Mouse (Mus musculus): ENCODE data around the gene Abhd14a. TPM values are rescaled to one million over a fixed set of nuclear protein-coding genes. Genes with fewer than 3 reads are reported as not detected.
A peak's percentile ranks its signal among the peaks of the same experiment; 100 is the strongest.

Abhd14a gene
- polyA plus RNA-seq, 1 experiment from 2014 or later = 55.5 TPM

- Histone ChIP-seq H3K9ac (0 out of 2 replicates have a peak overlapping the region, but pooled peaks have one; percentile 18), H3K4me2 (peak overlapping the region; percentile 86), H3K4me1 (peaks cover 61% of the 10 kb centered on the region), H3K27me3 (no peaks in the 10 kb centered on the region), H3K9me3 (replicated peaks) (no peaks in the 10 kb centered on the region), H3K36me3 (peaks cover 11% of the 10 kb centered on the region), H3K27ac (peak overlapping the region; percentile 83), H3K4me3 (replicated peaks) (peak overlapping the region; percentile 76)
- 22% methylated on average over 16 of the region's 16 CpGs for WGBS
- ATAC-seq (replicated peaks; ENCODE audit: low FRiP score) = peak; percentile 41
These were observed 28.8 kb upstream of the Abhd14a start for GRCm38 (mm10) chr9:106476002-106476923.

- H3K27me3 ChIP-seq = no peaks in the 10 kb centered on the region
These were observed 28.2 kb upstream of the Abhd14a start, which contains the start of gene Rrp9 for GRCm38 (mm10) chr9:106475663-106476001. Rrp9 (plus strand) TSS chr9:106475963.

GRCm38 (mm10) chr9:106475046-106475445 is 27.6 kb upstream of the Abhd14a start:
- Histone ChIP-seq H3K4me3 (replicated peaks) (no peak overlapping the region), H3K4me1 (peaks cover 63% of the 10 kb centered on the region), H3K9me3 (replicated peaks) (no peaks in the 10 kb centered on the region), H3K4me2 (peak overlapping the region; percentile 39), H3K36me3 (no peaks in the 10 kb centered on the region), H3K27ac (no peak overlapping the region), H3K27me3 (no peaks in the 10 kb centered on the region), H3K9ac (no peak overlapping the region)
- ATAC-seq (replicated peaks; ENCODE audit: low FRiP score) = no peak
- 66% methylated on average over 7 of the region's 7 CpGs for WGBS

More at GRCm38 (mm10) chr9:106475663-106476001, 28.2 kb upstream of the Abhd14a start, which contains the start of gene Rrp9:
- H3K27ac ChIP-seq = peak within 1 kb of the TSS; percentile 83
- peaks cover 5% of the 10 kb centered on the region for H3K36me3 ChIP-seq
- peak within 1 kb of the TSS; percentile 76 for H3K4me3 ChIP-seq (replicated peaks)
- H3K4me2 ChIP-seq = peak within 1 kb of the TSS; percentile 86
- H3K9ac ChIP-seq = 0 out of 2 replicates have a peak within 1 kb of the TSS, but pooled peaks have one; percentile 18
- no peak for ATAC-seq (replicated peaks; ENCODE audit: low FRiP score)
- WGBS = 86% methylated on average over 10 of the region's 10 CpGs
- H3K9me3 ChIP-seq (replicated peaks) = no peaks in the 10 kb centered on the region
- peaks cover 63% of the 10 kb centered on the region for H3K4me1 ChIP-seq

GRCm38 (mm10) chr9:106474456-106474855 is 27.0 kb upstream of the Abhd14a start:
- 0 out of 2 replicates have a peak, but pooled peaks have one; percentile 5 for ATAC-seq (replicated peaks; ENCODE audit: low FRiP score)
- H3K4me2 ChIP-seq = peak overlapping the region; percentile 39
- peak overlapping the region; percentile 8; the same call in 1 of the 2 replicates for H3K9ac ChIP-seq
- peaks cover 63% of the 10 kb centered on the region for H3K4me1 ChIP-seq
- H3K27ac ChIP-seq = peak overlapping the region; percentile 19; the same call in 1 of the 2 replicates
- H3K36me3 ChIP-seq = no peaks in the 10 kb centered on the region
- no peak overlapping the region for H3K4me3 ChIP-seq (replicated peaks)
- no peaks in the 10 kb centered on the region for H3K27me3 ChIP-seq
- no peaks in the 10 kb centered on the region for H3K9me3 ChIP-seq (replicated peaks)
- WGBS = 7% methylated on average over 6 of the region's 6 CpGs

GRCm38 (mm10) chr9:106473753-106474105 is 26.3 kb upstream of the Abhd14a start:
- Histone ChIP-seq H3K9me3 (replicated peaks) (no peaks in the 10 kb centered on the region), H3K4me1 (peaks cover 63% of the 10 kb centered on the region), H3K36me3 (no peaks in the 10 kb centered on the region), H3K27me3 (no peaks in the 10 kb centered on the region), H3K27ac (no peak overlapping the region), H3K9ac (0 out of 2 replicates have a peak overlapping the region, but pooled peaks have one; percentile 8), H3K4me3 (replicated peaks) (no peak overlapping the region), H3K4me2 (no peak overlapping the region)
- WGBS = 74% methylated on average over 5 of the region's 5 CpGs
- no peak for ATAC-seq (replicated peaks; ENCODE audit: low FRiP score)

- 89% methylated on average over 16 of the region's 16 CpGs for WGBS
- Histone ChIP-seq H3K9ac (no peak overlapping the region), H3K4me1 (peaks cover 62% of the 10 kb centered on the region), H3K36me3 (no peaks in the 10 kb centered on the region), H3K9me3 (replicated peaks) (no peaks in the 10 kb centered on the region), H3K4me3 (replicated peaks) (no peak overlapping the region), H3K27ac (no peak overlapping the region), H3K4me2 (no peak overlapping the region), H3K27me3 (no peaks in the 10 kb centered on the region)
- no peak for ATAC-seq (replicated peaks; ENCODE audit: low FRiP score)
These were observed 25.7 kb upstream of the Abhd14a start for GRCm38 (mm10) chr9:106473081-106473752.

- H3K4me3 ChIP-seq (replicated peaks) = no peak overlapping the region
- no peak overlapping the region for H3K4me2 ChIP-seq
- ATAC-seq (replicated peaks; ENCODE audit: low FRiP score) = no peak
These were observed 24.8 kb upstream of the Abhd14a start for GRCm38 (mm10) chr9:106472321-106472720.

GRCm38 (mm10) chr9:106471892-106472291 is 24.4 kb upstream of the Abhd14a start:
- peak; percentile 46 for ATAC-seq (replicated peaks; ENCODE audit: low FRiP score)

More at GRCm38 (mm10) chr9:106472321-106472720, 24.8 kb upstream of the Abhd14a start:
- Histone ChIP-seq H3K9ac (no peak overlapping the region), H3K27me3 (no peaks in the 10 kb centered on the region), H3K9me3 (replicated peaks) (no peaks in the 10 kb centered on the region), H3K36me3 (no peaks in the 10 kb centered on the region), H3K4me1 (peaks cover 53% of the 10 kb centered on the region), H3K27ac (peak overlapping the region; percentile 46; the same call in 1 of the 2 replicates)
- 66% methylated on average over 4 of the region's 4 CpGs for WGBS

GRCm38 (mm10) chr9:106470991-106471750 is 23.7 kb upstream of the Abhd14a start:
- H3K36me3 ChIP-seq = no peaks in the 10 kb centered on the region
- H3K4me3 ChIP-seq (replicated peaks) = 0 out of 2 replicates have a peak overlapping the region, but pooled peaks have one; percentile 14
- H3K4me1 ChIP-seq = peaks cover 48% of the 10 kb centered on the region
- peak overlapping the region; percentile 53 for H3K4me2 ChIP-seq
- no peak overlapping the region for H3K9ac ChIP-seq
- no peaks in the 10 kb centered on the region for H3K9me3 ChIP-seq (replicated peaks)
- no peak overlapping the region for H3K27ac ChIP-seq
- no peak for ATAC-seq (replicated peaks; ENCODE audit: low FRiP score)
- WGBS = 68% methylated on average over 14 of the region's 14 CpGs
- 0 out of 2 replicates have a peak, but pooled peaks cover under 1% of the 10 kb centered on the region for H3K27me3 ChIP-seq

More at GRCm38 (mm10) chr9:106471892-106472291, 24.4 kb upstream of the Abhd14a start:
- peak overlapping the region; percentile 53 for H3K4me2 ChIP-seq
- no peak overlapping the region for H3K27ac ChIP-seq
- 10% methylated on average over 5 of the region's 5 CpGs for WGBS
- H3K27me3 ChIP-seq = no peaks in the 10 kb centered on the region
- no peaks in the 10 kb centered on the region for H3K9me3 ChIP-seq (replicated peaks)
- 0 out of 2 replicates have a peak overlapping the region, but pooled peaks have one; percentile 14 for H3K4me3 ChIP-seq (replicated peaks)
- no peak overlapping the region; the same call in 1 of the 2 replicates for H3K9ac ChIP-seq
- H3K36me3 ChIP-seq = no peaks in the 10 kb centered on the region
- H3K4me1 ChIP-seq = peaks cover 53% of the 10 kb centered on the region

- H3K9me3 ChIP-seq (replicated peaks) = no peaks in the 10 kb centered on the region
- H3K4me1 ChIP-seq = peaks cover 47% of the 10 kb centered on the region
- no peak overlapping the region for H3K27ac ChIP-seq
- ATAC-seq (replicated peaks; ENCODE audit: low FRiP score) = no peak
- H3K27me3 ChIP-seq = peaks cover 6% of the 10 kb centered on the region; the same call in 1 of the 2 replicates
- WGBS = 61% methylated on average over 9 of the region's 9 CpGs
- no peak overlapping the region for H3K4me2 ChIP-seq
- H3K4me3 ChIP-seq (replicated peaks) = no peak overlapping the region
- no peaks in the 10 kb centered on the region for H3K36me3 ChIP-seq
- H3K9ac ChIP-seq = no peak overlapping the region
These were observed 22.3 kb upstream of the Abhd14a start for GRCm38 (mm10) chr9:106469776-106470175.

- Histone ChIP-seq H3K27ac (no peak overlapping the region), H3K27me3 (peaks cover 6% of the 10 kb centered on the region; the same call in 1 of the 2 replicates), H3K36me3 (no peaks in the 10 kb centered on the region), H3K4me2 (no peak overlapping the region), H3K4me1 (peaks cover 47% of the 10 kb centered on the region), H3K4me3 (replicated peaks) (no peak overlapping the region), H3K9ac (no peak overlapping the region), H3K9me3 (replicated peaks) (no peaks in the 10 kb centered on the region)
- 57% methylated on average over 6 of the region's 6 CpGs for WGBS
- no peak for ATAC-seq (replicated peaks; ENCODE audit: low FRiP score)
These were observed 21.8 kb upstream of the Abhd14a start for GRCm38 (mm10) chr9:106469317-106469716.

Measured in kidney, embryonic 15.5 days (tissue).